8 mouse cellular contexts compared by ENCODE assay signal in the genomic region with DNA sequence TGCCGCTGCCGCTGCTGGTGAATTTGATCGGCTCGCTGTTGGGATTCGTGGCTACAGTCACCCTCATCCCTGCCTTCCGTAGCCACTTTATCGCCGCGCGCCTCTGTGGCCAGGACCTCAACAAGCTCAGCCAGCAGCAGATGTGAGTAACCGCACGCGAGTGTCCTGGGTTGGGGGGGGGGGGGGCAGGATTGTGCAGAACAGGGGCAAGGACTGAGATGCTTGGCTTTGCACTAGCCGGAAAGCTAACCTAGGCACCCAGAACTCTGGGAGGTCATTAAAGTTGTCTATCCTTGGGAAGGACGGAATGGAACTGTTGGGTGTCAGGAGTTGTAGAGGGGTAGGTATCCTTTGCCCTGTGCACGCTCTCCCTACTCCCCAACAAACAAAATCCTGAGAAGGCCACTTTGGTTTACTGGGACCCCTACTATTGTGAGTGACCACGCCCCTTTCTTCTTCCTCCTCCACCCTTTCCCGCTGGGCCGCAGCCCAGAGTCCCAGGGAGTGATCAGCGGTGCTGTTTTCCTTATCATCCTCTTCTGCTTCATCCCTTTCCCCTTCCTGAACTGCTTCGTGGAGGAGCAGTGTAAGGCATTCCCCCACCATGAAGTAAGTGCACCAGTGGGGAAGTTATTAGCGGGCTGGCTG. TPM values are rescaled to one million over a fixed set of nuclear protein-coding genes. Genes with fewer than 3 reads are reported as not detected.
DNase-seq lines count a peak whose midpoint lies in the region; ATAC-seq lines count a peak whose summit lies in the region.

No protein-coding gene starts in this region.

- H3K9ac ChIP-seq in kidney, embryonic 16.5 days (replicated peaks; ENCODE audit: low read length) = peak overlapping the region; percentile 94

- H3K27ac ChIP-seq in kidney, embryonic 16.5 days (ENCODE audit: low read length) = peak overlapping the region; percentile 97

- peak overlapping the region; percentile 73 for H3K4me3 ChIP-seq in kidney, embryonic 16.5 days (ENCODE audit: low read length)

- H3K4me2 ChIP-seq in kidney, embryonic 16.5 days (replicated peaks; ENCODE audit: low read depth, low read length) = peak overlapping the region; percentile 90

- H3K9me3 ChIP-seq in kidney, embryonic 16.5 days (ENCODE audit: low read length) = no peaks in the 10 kb centered on the region

- peaks cover 31% of the 10 kb centered on the region for H3K36me3 ChIP-seq in kidney, embryonic 16.5 days (ENCODE audit: insufficient read depth, low read length)

- DNase-seq in ES-CJ7 (ENCODE audit: low read depth, low spot score) = peak; percentile 72
- peak; percentile 70 to 81 for DNase-seq in heart, adult 18-20 months
- DNase-seq in lung, postnatal 36 days = peak; percentile 71
- no peak for DNase-seq in natural killer cell, adult 2 months (ENCODE audit: low spot score in 2 of 2)
- no peak for DNase-seq in left cerebral cortex, postnatal 36 days (ENCODE audit: low spot score in 2 of 2)
- DNase-seq in adrenal gland, postnatal 25 days = no peak

- H3K4me1 ChIP-seq in kidney, embryonic 16.5 days (ENCODE audit: insufficient read depth, low read length) = peaks cover 12% of the 10 kb centered on the region

- no peaks in the 10 kb centered on the region for H3K27me3 ChIP-seq in kidney, embryonic 16.5 days (ENCODE audit: insufficient read depth, low read length)

- WGBS in kidney, embryonic 16.5 days = 1% methylated on average over 22 of the region's 22 CpGs

- intact Hi-C loops in left cerebral cortex, postnatal 36 days (cut with DNase I) = no loop called here

- peak; percentile 21 for ATAC-seq in activated CD4-positive, CD25-positive, alpha-beta regulatory T cell, adult 4 months
- peak; percentile 62 for ATAC-seq in kidney, embryonic 16.5 days (ENCODE audit: low FRiP score, low TSS enrichment)

RNA-seq across cellular contexts. Expression of a gene that starts 1.4 kb away (rescaled TPM):
- polyA plus RNA-seq in activated CD4-positive, CD25-positive, alpha-beta regulatory T cell, adult 4 months (2017; shearing (Covaris generic)) = 10 to 100 TPM; 16.5 to 18.0 TPM
- 10 to 100 TPM; 17.8 to 18.2 TPM for total RNA-seq in heart, adult 18-20 months (2021)
- polyA plus RNA-seq in kidney, embryonic 16.5 days (2015; fragmentation: Nextera tagmentation; extraction: Ambion mirVana) = 45.4 and 53.9 TPM in 2 replicates
- total RNA-seq in left cerebral cortex, postnatal 36 days (2021) = 10 to 100 TPM; 12.3 to 15.8 TPM
- 34.3 and 34.5 TPM in 2 replicates for total RNA-seq in adrenal gland, postnatal 25 days (2021)

RNA-seq across cellular contexts. Expression of a gene that starts 7.1 kb away (rescaled TPM):
- polyA plus RNA-seq in activated CD4-positive, CD25-positive, alpha-beta regulatory T cell, adult 4 months (2017; shearing (Covaris generic)) = 1 to 10 TPM; 4.3 to 5.3 TPM
- 10 to 100 TPM; 13.7 to 19.6 TPM for total RNA-seq in heart, adult 18-20 months (2021)
- 11.6 and 14.3 TPM in 2 replicates for polyA plus RNA-seq in kidney, embryonic 16.5 days (2015; fragmentation: Nextera tagmentation; extraction: Ambion mirVana)
- 100 to 1,000 TPM; 213 to 219 TPM for total RNA-seq in left cerebral cortex, postnatal 36 days (2021)
- total RNA-seq in adrenal gland, postnatal 25 days (2021) = 43.3 and 48.8 TPM in 2 replicates

RNA-seq across cellular contexts. Expression of a gene that starts 7.3 kb away (rescaled TPM):
- polyA plus RNA-seq in activated CD4-positive, CD25-positive, alpha-beta regulatory T cell, adult 4 months (2017; shearing (Covaris generic)) = 10 to 100 TPM; 29.0 to 36.5 TPM
- total RNA-seq in heart, adult 18-20 months (2021) = 10 to 100 TPM; 10.7 TPM
- polyA plus RNA-seq in kidney, embryonic 16.5 days (2015; fragmentation: Nextera tagmentation; extraction: Ambion mirVana) = 353 and 432 TPM in 2 replicates
- total RNA-seq in left cerebral cortex, postnatal 36 days (2021) = 10 to 100 TPM; 53.2 to 62.5 TPM
- total RNA-seq in adrenal gland, postnatal 25 days (2021) = 56.5 and 65.2 TPM in 2 replicates

RNA-seq across cellular contexts. Expression of a gene that starts 16.8 kb away (rescaled TPM):
- 10 to 100 TPM; 27.6 to 33.4 TPM for polyA plus RNA-seq in activated CD4-positive, CD25-positive, alpha-beta regulatory T cell, adult 4 months (2017; shearing (Covaris generic))
- 10 to 100 TPM; 50.0 to 50.8 TPM for total RNA-seq in heart, adult 18-20 months (2021)
- 133 and 137 TPM in 2 replicates for polyA plus RNA-seq in kidney, embryonic 16.5 days (2015; fragmentation: Nextera tagmentation; extraction: Ambion mirVana)
- 10 to 100 TPM; 17.9 to 18.0 TPM for total RNA-seq in left cerebral cortex, postnatal 36 days (2021)
- 81.2 and 102 TPM in 2 replicates for total RNA-seq in adrenal gland, postnatal 25 days (2021)

RNA-seq across cellular contexts. Expression of a gene that starts 21.7 kb away (rescaled TPM):
- 10 to 100 TPM; 18.1 to 21.7 TPM for polyA plus RNA-seq in activated CD4-positive, CD25-positive, alpha-beta regulatory T cell, adult 4 months (2017; shearing (Covaris generic))
- 1 to 10 TPM; 8.1 TPM for total RNA-seq in heart, adult 18-20 months (2021)
- polyA plus RNA-seq in kidney, embryonic 16.5 days (2015; fragmentation: Nextera tagmentation; extraction: Ambion mirVana) = 27.2 and 31.1 TPM in 2 replicates
- 10 to 100 TPM; 24.4 to 31.8 TPM for total RNA-seq in left cerebral cortex, postnatal 36 days (2021)
- total RNA-seq in adrenal gland, postnatal 25 days (2021) = 23.6 and 29.3 TPM in 2 replicates

Comparison
In these comparisons a context has a peak if more than half of its experiments do, and no peak if none do; other contexts are left out.
1. DNase-seq: peak in ES-CJ7 (single experiment), heart, adult 18-20 months (2 of 2) and lung, postnatal 36 days (single experiment); none in natural killer cell, adult 2 months (0 of 2), left cerebral cortex, postnatal 36 days (0 of 2) and adrenal gland, postnatal 25 days (single experiment).